Mouse (Mus musculus) heart, adult 2 months (tissue): ENCODE results near the gene Exoc7. TPM values are rescaled to one million over a fixed set of nuclear protein-coding genes. Genes with fewer than 3 reads are reported as not detected.

Source experiments
- DNase-seq, 2 experiments: peaks; one replicate each; pipeline ENCODE4 v3.0.0; 2021
- H3K27ac ChIP-seq: fragments of 200-600 bp; 2 replicates; pipeline ENCODE4 v1.8.1; 2022
- H3K27me3 ChIP-seq: fragments of 200-500 bp; 2 replicates; pipeline ENCODE4 v1.6.1; 2012; ENCODE audit warnings: mild to moderate bottlenecking, low read length, inconsistent platforms, mixed read lengths; ENCODE audit not compliant: control insufficient read depth, insufficient read depth
- H3K36me3 ChIP-seq: fragments of 200-500 bp; 2 replicates; pipeline ENCODE4 v1.6.1; 2012; ENCODE audit warnings: low read length, inconsistent platforms; ENCODE audit not compliant: control insufficient read depth, insufficient read depth
- H3K4me1 ChIP-seq: fragments of 200-500 bp; 2 replicates; pipeline ENCODE4 v1.6.1; 2011; ENCODE audit warnings: low read length; ENCODE audit not compliant: control insufficient read depth, insufficient read depth
- H3K4me3 ChIP-seq: fragments of 200-600 bp; 2 replicates; pipeline ENCODE4 v1.8.1; 2022
- H3K79me2 ChIP-seq: fragments of 200-500 bp; replicated peaks from 2 replicates; pipeline ENCODE4 v1.6.1; 2012; ENCODE audit warnings: mild to moderate bottlenecking, inconsistent platforms, low read length, moderate library complexity, mixed read lengths; ENCODE audit not compliant: control insufficient read depth, insufficient read depth
- H3K9ac ChIP-seq: fragments of 200-500 bp; 2 replicates; pipeline ENCODE4 v1.6.1; 2012; ENCODE audit warnings: low read depth, mild to moderate bottlenecking, control low read depth, inconsistent platforms, low read length, mixed read lengths
- CTCF ChIP-seq: fragments of 200-600 bp; IDR thresholded peaks from 2 replicates; pipeline ENCODE4 v1.8.1; 2022; ENCODE audit warnings: antibody characterized with exemption, mild to moderate bottlenecking, moderate library complexity
- EP300 ChIP-seq: fragments of 200-500 bp; IDR thresholded peaks from 2 replicates; pipeline ENCODE4 v1.6.1; 2011; ENCODE audit warnings: low read depth, low read length, control low read depth; ENCODE audit not compliant: insufficient read depth
- POLR2A ChIP-seq: fragments of 200-500 bp; IDR thresholded peaks from 2 replicates; pipeline ENCODE4 v1.6.1; 2011; ENCODE audit warnings: mild to moderate bottlenecking, low read depth, low read length, control low read depth; ENCODE audit not compliant: insufficient read depth
- WGBS: fragments of 180-500 bp; shearing (Covaris S2); methylation state at CpG from one replicate; pipeline ENCODE4 v1.1.7; 2018; 5-methylcytosine and 5-hydroxymethylcytosine counted together
- intact Hi-C: fragments of 180-260 bp; cut with DNase I; formaldehyde crosslinking; loops from one replicate; pipeline ENCODE4 v1.15.1; 2025
- polyA plus RNA-seq: library from polyadenylated mRNA; depleted of rRNA; stranded (reverse); fragments of >200 nt; gene quantifications from 2 replicates; pipeline ENCODE4 v1.2.3, GENCODE M21; 2012
- total RNA-seq, 2 experiments: library from RNA; stranded (reverse); gene quantifications; 2 replicates each; pipeline ENCODE4 v1.2.3; 2021

Exoc7 gene
- total and polyA plus RNA-seq, 3 experiments = 28.0 to 44.0 (median 43.7) TPM

DNA sequence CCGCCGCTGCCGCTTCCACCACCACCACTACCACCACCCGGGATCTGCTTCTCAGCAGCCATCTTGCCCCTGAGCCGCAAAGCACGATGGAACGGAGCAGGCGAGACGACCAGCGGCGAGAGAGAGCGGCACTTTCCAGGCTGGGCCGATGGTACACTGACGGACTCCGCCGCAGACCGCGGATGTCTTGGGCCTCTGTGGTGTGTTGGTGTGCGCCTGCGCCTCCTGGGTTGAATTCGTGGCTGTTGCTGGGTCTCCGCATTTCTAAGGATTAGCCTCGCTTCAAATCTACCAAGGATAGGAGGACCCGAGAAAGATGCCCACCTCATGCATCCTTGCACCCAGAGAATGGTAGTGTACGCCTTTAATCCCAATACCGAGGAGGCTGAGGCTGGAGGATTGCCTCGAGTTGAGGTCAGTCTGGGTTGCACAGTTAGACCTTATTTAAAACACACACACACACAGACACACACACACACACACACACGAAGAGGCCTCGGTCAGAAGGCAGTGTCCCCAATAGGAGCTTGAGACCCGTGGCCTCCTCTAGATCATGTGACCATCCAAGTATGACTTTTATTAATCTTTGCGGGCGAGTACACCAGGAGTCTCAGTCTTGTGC, 32.9 kb downstream of the Exoc7 start, which contains the start of gene Srp68:
Gene Srp68, minus strand, starts transcription at position 173 of the 622 bp plus-strand sequence.
- H3K4me3 ChIP-seq = peak within 1 kb of the TSS; percentile 78
- H3K4me1 ChIP-seq = peaks cover 7% of the 10 kb centered on the region
- H3K27me3 ChIP-seq = no peaks in the 10 kb centered on the region
- H3K36me3 ChIP-seq = no peaks in the 10 kb centered on the region
- H3K27ac ChIP-seq = peak within 1 kb of the TSS; percentile 74
- peak within 1 kb of the TSS; percentile 85 for H3K9ac ChIP-seq
- 0 out of 2 replicates have a peak, but pooled peaks cover 3% of the 10 kb centered on the region for H3K79me2 ChIP-seq
- TF ChIP-seq POLR2A (peak; percentile 88), CTCF (peak; percentile 34), EP300 (peak; percentile 85)
- peak; percentile 94 to 95 for DNase-seq
- intact Hi-C loops = loop anchor here (2.0 kb wide), 1 partner anchor 33 kb away; the partner anchor contains the start of gene Exoc7
- WGBS = 3% methylated on average over 32 of the region's 32 CpGs

DNA sequence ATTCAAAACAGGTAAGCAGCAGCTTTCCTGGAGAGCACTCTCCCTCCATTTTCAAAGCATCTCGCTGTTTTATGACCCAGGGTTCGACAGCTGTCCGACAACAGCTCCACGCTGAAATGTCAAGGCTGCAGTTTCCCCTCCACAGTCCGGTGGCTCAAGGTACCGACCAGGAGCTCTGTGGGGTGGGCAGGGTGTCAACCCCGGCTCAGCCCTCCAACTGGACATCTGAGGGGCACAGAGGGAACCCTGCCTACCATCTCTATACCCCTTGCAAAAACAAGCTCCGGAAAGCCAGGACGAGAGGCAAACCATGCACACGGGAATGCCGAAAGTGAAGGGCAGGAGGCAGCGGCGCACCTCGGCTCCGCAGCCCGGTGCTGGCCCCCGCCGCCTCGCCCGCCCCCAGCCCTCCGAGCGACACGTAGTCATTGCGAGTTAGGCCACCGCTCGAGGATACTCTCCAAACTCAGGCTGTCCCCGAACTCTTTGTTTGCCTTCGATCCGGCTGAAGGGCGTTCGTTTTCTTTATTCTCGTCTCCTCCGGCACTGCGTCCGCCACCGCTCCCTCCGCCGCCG, 33.5 kb downstream of the Exoc7 start:
- Histone ChIP-seq H3K79me2 (0 out of 2 replicates have a peak, but pooled peaks cover 3% of the 10 kb centered on the region), H3K36me3 (no peaks in the 10 kb centered on the region), H3K9ac (peak overlapping the region; percentile 85), H3K4me1 (peaks cover 7% of the 10 kb centered on the region), H3K4me3 (peak overlapping the region; percentile 78), H3K27ac (peak overlapping the region; percentile 74), H3K27me3 (no peaks in the 10 kb centered on the region)
- WGBS = under 1% methylated on average over 39 of the region's 39 CpGs
- DNase-seq = no peak
- TF ChIP-seq CTCF = no peak
- TF ChIP-seq POLR2A = no peak
- intact Hi-C loops = loop anchor here (2.0 kb wide), 1 partner anchor 33 kb away; the partner anchor contains the start of gene Exoc7

DNA sequence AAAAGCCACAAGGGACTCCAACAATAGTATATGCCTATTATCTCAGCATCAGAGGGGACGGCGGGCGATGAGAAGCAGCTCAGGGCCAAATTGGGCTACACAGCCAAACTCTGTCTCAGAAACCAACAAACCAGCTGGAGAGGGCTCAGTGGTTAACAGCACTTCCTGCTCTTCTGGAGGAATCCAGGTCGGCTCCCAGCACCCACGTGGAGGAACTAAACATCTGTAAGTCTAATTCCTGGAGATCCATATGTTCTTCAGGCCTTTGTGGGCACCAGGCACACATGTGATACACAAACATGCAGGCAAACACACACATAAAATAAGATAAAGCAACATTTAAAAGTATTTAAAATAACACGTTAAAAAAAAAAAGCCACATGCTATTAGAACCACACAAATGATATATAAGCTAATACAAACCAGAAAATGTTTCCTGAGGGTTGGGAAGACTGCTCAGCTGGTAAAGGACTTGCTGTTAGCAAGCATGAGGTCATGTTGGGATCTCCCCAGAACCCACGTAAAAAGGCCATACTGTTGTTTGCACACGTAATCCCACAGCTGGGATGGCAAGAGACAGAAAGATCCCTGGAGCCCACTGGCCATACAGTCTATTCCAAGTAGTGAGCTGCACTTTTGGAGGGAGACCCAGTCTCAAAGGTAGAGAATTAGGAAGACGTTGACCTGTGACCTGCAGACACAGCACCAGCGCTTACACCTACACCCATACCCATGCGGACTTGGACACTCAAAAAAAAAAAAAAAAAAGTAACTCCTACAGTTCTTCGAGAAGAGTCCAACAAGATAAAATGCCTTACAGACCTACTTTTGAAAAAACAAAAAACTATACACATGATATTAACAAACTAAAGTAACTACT, 34.2 kb downstream of the Exoc7 start:
- WGBS = 28% methylated on average over 12 of the region's 12 CpGs
- no peak overlapping the region; the same call in 1 of the 2 replicates for H3K9ac ChIP-seq
- H3K4me3 ChIP-seq = peak overlapping the region; percentile 78
- H3K79me2 ChIP-seq = 0 out of 2 replicates have a peak, but pooled peaks cover 3% of the 10 kb centered on the region
- H3K36me3 ChIP-seq = no peaks in the 10 kb centered on the region
- H3K27ac ChIP-seq = no peak overlapping the region
- TF ChIP-seq POLR2A (no peak), CTCF (no peak), EP300 (no peak)
- no peak for DNase-seq
- H3K27me3 ChIP-seq = no peaks in the 10 kb centered on the region
- peaks cover 7% of the 10 kb centered on the region for H3K4me1 ChIP-seq
- intact Hi-C loops = no loop called here

DNA sequence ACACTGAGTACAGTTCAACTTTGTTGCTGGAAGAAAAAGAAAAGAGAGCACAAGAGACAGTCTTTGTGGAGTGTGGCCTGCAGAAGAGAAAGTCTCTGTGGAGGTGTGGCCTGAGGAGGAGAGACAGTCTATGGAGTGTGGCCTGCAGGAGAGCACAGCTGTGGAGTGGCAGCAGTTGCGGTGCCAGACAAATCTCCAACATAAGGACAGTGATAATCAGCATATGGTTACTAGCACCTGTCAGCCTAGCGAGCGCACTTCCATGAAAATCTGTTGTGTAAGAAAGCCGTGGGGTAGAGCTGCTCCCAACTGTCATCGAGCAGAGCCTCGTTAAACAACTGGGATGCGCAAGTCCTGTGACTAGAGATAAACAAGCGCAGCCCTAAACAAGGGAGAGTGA, 37.5 kb downstream of the Exoc7 start:
- Histone ChIP-seq H3K4me1 (peaks cover 6% of the 10 kb centered on the region), H3K27me3 (no peaks in the 10 kb centered on the region), H3K79me2 (0 out of 2 replicates have a peak, but pooled peaks cover 3% of the 10 kb centered on the region), H3K4me3 (no peak overlapping the region), H3K36me3 (no peaks in the 10 kb centered on the region), H3K27ac (no peak overlapping the region), H3K9ac (no peak overlapping the region)
- no peak for TF ChIP-seq CTCF
- no peak for TF ChIP-seq POLR2A
- TF ChIP-seq EP300 = no peak
- DNase-seq = no peak
- intact Hi-C loops = no loop called here
- 91% methylated on average over 8 of the region's 8 CpGs for WGBS

DNA sequence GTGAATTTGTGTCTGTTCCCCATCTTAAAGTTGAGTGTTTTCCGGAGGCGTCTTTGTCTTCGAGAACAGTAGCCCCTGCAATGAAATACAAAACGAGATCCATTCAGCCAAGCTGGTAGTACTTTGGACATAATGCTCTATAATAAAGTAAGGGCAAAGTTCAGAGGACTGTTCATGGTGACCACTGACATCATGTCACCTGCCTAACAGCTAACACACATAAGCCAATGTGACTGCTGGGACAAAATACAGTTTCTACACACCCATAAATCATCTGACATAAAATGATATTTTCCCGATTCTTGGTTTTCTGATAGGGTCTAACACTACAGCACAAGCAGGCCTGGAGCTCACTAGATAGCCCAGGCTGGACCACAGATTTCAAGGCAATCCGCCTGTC, 38.7 kb downstream of the Exoc7 start:
- H3K36me3 ChIP-seq = no peaks in the 10 kb centered on the region
- intact Hi-C loops = no loop called here
- no peak for DNase-seq
- H3K79me2 ChIP-seq = 0 out of 2 replicates have a peak, but pooled peaks cover 3% of the 10 kb centered on the region
- H3K4me1 ChIP-seq = peaks cover 6% of the 10 kb centered on the region
- no peak overlapping the region for H3K27ac ChIP-seq
- no peak overlapping the region for H3K4me3 ChIP-seq
- TF ChIP-seq POLR2A = no peak
- no peak for TF ChIP-seq EP300
- no peak for TF ChIP-seq CTCF
- no peaks in the 10 kb centered on the region for H3K27me3 ChIP-seq
- 98% methylated on average over 6 of the region's 6 CpGs for WGBS
- no peak overlapping the region for H3K9ac ChIP-seq
